Mouse (Mus musculus) E14TG2a.4 (cell line): ENCODE data around the gene Ifit1bl2.
A peak's percentile ranks its signal among the peaks of the same experiment; 100 is the strongest.

Source experiments
- H3K27me3 ChIP-seq: 2 replicates; pipeline ENCODE4 v1.6.1; 2014; ENCODE audit warnings: low read length, control low read depth; ENCODE audit not compliant: insufficient read depth
- H3K36me3 ChIP-seq: 2 replicates; pipeline ENCODE4 v1.6.1; 2014; ENCODE audit warnings: low read length, control low read depth; ENCODE audit not compliant: insufficient read depth
- H3K4me1 ChIP-seq: replicated peaks from 2 replicates; pipeline ENCODE4 v1.6.1; 2014; ENCODE audit warnings: low read depth, low read length, control low read depth
- H3K4me3 ChIP-seq: replicated peaks from 2 replicates; pipeline ENCODE4 v1.5.1; 2014; ENCODE audit warnings: mild to moderate bottlenecking, low read length
- H3K9me3 ChIP-seq: 2 replicates; pipeline ENCODE4 v1.6.1; 2014; ENCODE audit warnings: low read length, control low read depth
- CTCF ChIP-seq: conservative IDR thresholded peaks from 2 replicates; pipeline ENCODE4 v1.5.1; 2014; ENCODE audit warnings: low read length
- NANOG ChIP-seq: IDR thresholded peaks from 2 replicates; pipeline ENCODE4 v1.6.1; 2014; ENCODE audit warnings: borderline replicate concordance, low read length, mixed read lengths
- POU5F1 ChIP-seq: IDR thresholded peaks from 2 replicates; pipeline ENCODE4 v1.6.1; 2014; ENCODE audit warnings: low read length, borderline replicate concordance

Gene Ifit1bl2

DNA sequence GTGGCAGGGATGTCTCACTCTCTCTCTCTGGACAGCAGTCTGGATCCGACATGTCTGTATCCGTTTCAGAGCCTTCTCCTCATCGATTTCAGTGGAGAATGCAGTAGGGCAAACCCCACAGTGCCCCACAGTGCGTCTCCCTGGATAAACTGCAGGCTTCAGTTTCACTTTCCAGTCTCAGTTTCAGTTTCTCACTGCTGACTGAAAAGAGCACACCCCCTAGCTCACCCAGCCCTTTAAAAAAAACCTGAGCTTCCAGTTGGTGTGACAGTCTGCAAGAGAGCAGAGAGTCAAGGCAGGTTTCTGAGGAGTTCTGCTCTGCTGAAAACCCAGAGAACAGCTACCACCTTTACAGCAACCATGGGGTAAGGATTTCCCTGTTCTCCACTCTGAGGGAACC, at the start of gene Ifit1bl2, which contains the start of gene Ifit1:
Gene Ifit1bl2, minus strand, starts transcription at position 121 of the 400 bp plus-strand sequence.
Gene Ifit1, plus strand, starts transcription at position 249 of the 400 bp plus-strand sequence.
- Histone ChIP-seq H3K36me3 (no peaks in the 10 kb centered on the region), H3K4me3 (no peak within 1 kb of the TSS), H3K27me3 (peaks cover 6% of the 10 kb centered on the region; the same call in 1 of the 2 replicates), H3K4me1 (peaks cover 6% of the 10 kb centered on the region), H3K9me3 (no peaks in the 10 kb centered on the region)
- TF ChIP-seq CTCF (no peak), NANOG (no peak), POU5F1 (no peak)

DNA sequence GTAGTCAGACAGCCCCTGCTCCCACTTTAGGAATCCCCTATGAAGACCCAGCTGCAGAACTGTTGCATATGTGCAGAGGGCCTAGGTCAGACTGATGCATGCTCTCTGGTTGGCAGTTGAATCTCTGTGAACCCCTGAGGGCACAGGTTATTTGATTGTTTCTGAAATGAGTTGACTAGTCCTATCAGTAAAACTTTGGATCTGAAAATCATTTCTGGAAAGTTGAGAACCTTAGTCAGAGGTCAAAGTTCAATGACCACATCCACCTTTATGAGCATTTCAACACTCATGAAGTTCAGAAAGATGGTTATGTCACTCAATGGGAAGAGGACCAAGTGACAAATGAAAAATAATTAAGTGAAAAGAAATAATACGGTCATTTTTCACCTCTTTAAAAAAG, 45.0 kb upstream of the Ifit1bl2 start:
- no peaks in the 10 kb centered on the region for H3K36me3 ChIP-seq
- no peaks in the 10 kb centered on the region for H3K27me3 ChIP-seq
- no peaks in the 10 kb centered on the region for H3K4me1 ChIP-seq
- no peak overlapping the region for H3K4me3 ChIP-seq
- no peaks in the 10 kb centered on the region for H3K9me3 ChIP-seq
- TF ChIP-seq NANOG (no peak), POU5F1 (no peak), CTCF (no peak)

DNA sequence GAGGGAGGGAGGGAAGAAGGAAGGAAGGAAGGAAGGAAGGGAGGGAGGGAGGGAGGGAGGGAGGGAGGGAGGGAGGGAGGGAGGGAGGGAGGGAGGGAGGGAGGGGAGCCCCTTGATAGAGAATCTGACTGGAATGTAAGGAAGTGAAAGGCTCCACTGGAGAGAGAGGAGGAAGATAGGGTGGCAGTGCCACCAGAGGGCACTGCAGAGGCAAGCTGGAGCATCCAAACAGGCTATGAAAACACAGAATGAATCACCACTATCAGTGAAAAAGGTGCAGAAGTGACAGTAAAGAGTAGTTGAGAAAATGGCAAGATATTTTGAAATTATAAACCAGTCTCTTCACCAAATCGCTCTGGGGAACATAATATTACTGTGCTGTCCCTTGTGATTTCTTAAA, 44.3 kb upstream of the Ifit1bl2 start:
- Histone ChIP-seq H3K27me3 (no peaks in the 10 kb centered on the region), H3K9me3 (no peaks in the 10 kb centered on the region), H3K36me3 (no peaks in the 10 kb centered on the region), H3K4me3 (no peak overlapping the region), H3K4me1 (no peaks in the 10 kb centered on the region)
- TF ChIP-seq CTCF (peak; percentile 32), NANOG (no peak)

DNA sequence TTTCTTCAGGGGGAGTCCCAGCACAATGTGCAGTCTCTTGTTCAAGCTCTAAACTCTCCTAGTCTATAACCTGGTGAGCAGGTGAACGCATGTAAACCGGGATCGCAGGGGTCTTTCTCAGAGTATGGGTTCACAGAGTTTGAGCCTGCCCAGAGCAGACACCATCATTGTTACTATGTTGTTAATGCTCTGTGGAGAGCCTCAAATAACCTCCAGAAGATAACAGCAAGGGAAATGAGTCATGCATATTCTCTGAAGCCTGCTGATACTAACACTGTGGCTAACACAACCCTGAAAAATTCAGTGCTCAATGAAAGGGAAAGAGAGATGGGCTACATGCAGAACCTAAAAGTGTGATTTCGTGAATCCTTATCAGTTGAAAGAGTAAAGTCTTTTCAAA, 37.9 kb upstream of the Ifit1bl2 start:
- Histone ChIP-seq H3K27me3 (peaks cover 17% of the 10 kb centered on the region), H3K4me1 (peaks cover 21% of the 10 kb centered on the region), H3K36me3 (no peaks in the 10 kb centered on the region), H3K9me3 (no peaks in the 10 kb centered on the region), H3K4me3 (no peak overlapping the region)
- TF ChIP-seq POU5F1 (no peak), NANOG (no peak), CTCF (no peak)

DNA sequence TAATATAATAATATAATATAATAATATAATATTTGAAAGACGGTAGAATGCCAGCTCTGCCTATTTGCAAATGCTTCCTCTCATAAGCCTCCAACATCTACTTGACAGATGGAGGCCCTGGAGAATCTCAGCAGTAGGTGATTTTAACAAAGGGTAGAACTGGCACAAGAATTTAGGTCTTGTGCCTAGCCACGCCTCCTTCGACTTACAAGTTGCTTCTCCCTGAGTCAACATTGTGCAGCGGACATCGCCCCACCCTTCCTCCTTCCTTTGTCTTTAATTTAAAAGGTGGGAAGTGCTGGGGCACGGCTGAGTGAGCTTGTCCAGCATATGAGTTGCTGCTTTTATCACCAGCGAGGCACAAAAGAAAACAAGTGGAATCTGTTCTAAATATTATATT, 32.9 kb upstream of the Ifit1bl2 start:
- Histone ChIP-seq H3K4me1 (peaks cover 34% of the 10 kb centered on the region), H3K36me3 (no peaks in the 10 kb centered on the region), H3K9me3 (no peaks in the 10 kb centered on the region; the same call in 1 of the 2 replicates), H3K4me3 (no peak overlapping the region), H3K27me3 (peaks cover 17% of the 10 kb centered on the region)
- TF ChIP-seq CTCF (no peak), POU5F1 (0 out of 2 replicates have a peak, but pooled peaks have one; percentile 13), NANOG (no peak)

DNA sequence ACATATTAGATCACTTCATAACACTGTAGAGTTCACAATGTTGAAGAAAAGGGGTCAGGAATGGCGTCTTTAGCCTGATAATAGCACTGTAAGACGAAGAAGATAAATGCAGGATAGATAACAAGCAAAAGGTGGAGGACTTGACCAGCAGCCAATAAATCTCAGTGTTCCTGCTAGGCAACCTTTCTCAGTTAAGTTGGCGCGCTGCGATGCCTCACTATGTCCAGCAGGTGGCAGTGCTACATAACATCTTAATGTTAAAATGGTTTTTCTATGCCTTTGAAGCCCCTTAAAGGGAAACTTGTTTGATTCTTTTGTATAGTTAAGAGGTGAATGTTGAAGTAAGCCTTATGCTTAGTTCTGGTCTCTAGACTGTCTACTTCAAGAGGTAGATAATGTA, 25.6 kb upstream of the Ifit1bl2 start:
- peaks cover 19% of the 10 kb centered on the region for H3K4me1 ChIP-seq
- H3K27me3 ChIP-seq: no peaks in the 10 kb centered on the region
- H3K9me3 ChIP-seq: no peaks in the 10 kb centered on the region
- TF ChIP-seq NANOG (no peak), CTCF (peak; percentile 98)
- H3K4me3 ChIP-seq: no peak overlapping the region
- H3K36me3 ChIP-seq: no peaks in the 10 kb centered on the region

DNA sequence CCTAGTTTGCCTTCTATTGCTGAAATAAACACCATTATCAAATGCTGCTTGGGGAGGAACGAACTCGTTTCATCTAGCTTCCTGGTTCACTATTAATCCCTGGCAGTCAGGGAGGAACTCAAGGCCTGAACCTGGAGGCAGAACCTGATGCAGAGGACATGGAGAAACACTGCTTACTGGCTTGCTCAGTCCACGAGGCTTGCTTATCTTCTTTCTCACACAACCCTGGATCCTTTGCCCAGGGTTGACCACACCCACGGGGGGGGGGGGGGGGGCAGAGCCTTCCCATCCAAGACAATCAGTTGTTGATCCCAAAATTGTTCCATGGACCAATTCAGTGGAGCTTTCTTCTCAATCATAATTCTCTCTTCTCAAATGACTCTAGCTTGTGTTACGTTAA, 22.2 kb upstream of the Ifit1bl2 start:
- Histone ChIP-seq H3K4me3 (peak overlapping the region; percentile 69), H3K36me3 (no peaks in the 10 kb centered on the region), H3K4me1 (peaks cover 31% of the 10 kb centered on the region), H3K27me3 (no peaks in the 10 kb centered on the region), H3K9me3 (no peaks in the 10 kb centered on the region)
- no peak for TF ChIP-seq CTCF
- no peak for TF ChIP-seq POU5F1
- TF ChIP-seq NANOG: no peak

DNA sequence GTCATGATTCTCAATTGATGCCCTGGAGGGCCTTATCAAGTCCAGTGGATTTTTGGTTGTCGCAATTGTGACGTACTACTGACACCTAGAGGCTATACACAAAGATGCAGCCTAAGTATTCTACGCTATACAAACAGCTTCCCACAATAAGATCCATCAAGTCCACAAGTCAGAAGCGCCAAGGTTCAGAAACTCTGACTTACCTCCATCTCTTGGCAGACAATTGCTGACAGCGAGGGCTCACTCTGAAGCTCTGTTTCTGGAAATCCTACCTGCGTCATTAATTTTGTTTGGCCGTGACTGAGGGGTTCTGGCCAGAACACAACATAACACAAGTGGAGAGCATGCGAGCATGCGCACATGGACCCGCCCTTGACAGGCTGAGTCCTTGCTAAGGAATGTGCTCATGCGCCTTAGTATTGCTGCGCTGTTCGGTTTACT, 21.5 kb upstream of the Ifit1bl2 start:
- no peaks in the 10 kb centered on the region for H3K27me3 ChIP-seq
- H3K4me3 ChIP-seq: peak overlapping the region; percentile 69
- peak; percentile 68 for TF ChIP-seq CTCF
- TF ChIP-seq NANOG: no peak
- no peak for TF ChIP-seq POU5F1
- no peaks in the 10 kb centered on the region for H3K36me3 ChIP-seq
- no peaks in the 10 kb centered on the region for H3K9me3 ChIP-seq
- H3K4me1 ChIP-seq: peaks cover 37% of the 10 kb centered on the region
